Mouse (Mus musculus) C2C12 (cell line): ENCODE data around the gene Fam19a1. TPM values are rescaled to one million over a fixed set of nuclear protein-coding genes. Genes with fewer than 3 reads are reported as not detected.

ENCODE experiments used
- H3K27me3 ChIP-seq: one replicate; pipeline ENCODE4 v1.6.1; 2011; ENCODE audit not compliant: control insufficient read depth, insufficient read depth, insufficient read length
- H3K36me3 ChIP-seq: one replicate; pipeline ENCODE4 v1.6.1; 2011; ENCODE audit not compliant: control insufficient read depth, insufficient read depth
- H3K4me3 ChIP-seq: one replicate; pipeline ENCODE4 v1.5.1; 2011; ENCODE audit warnings: mild to moderate bottlenecking, control low read depth; ENCODE audit not compliant: poor library complexity, insufficient read depth, severe bottlenecking
- H3K79me2 ChIP-seq: one replicate; pipeline ENCODE4 v1.6.1; 2011; ENCODE audit not compliant: control insufficient read depth, insufficient read depth
- H3K79me3 ChIP-seq: one replicate; pipeline ENCODE4 v1.6.1; 2011; ENCODE audit warnings: low read depth, control low read depth
- H3ac ChIP-seq: one replicate; pipeline ENCODE3; 2011; ENCODE audit warnings: low read depth; ENCODE audit not compliant: control insufficient read depth, insufficient read length
- CEBPB ChIP-seq: IDR thresholded peaks from one replicate; pipeline ENCODE4 v1.6.1; 2011; ENCODE audit warnings: low read depth, mild to moderate bottlenecking, control low read depth, moderate library complexity
- CTCF ChIP-seq: IDR thresholded peaks from one replicate; pipeline ENCODE4 v1.5.1; 2011; ENCODE audit not compliant: control insufficient read depth, insufficient read depth, insufficient read length
- FOSL1 ChIP-seq: IDR thresholded peaks from one replicate; pipeline ENCODE4 v1.8.0; 2011; ENCODE audit warnings: mild to moderate bottlenecking, low read length; ENCODE audit not compliant: poor library complexity, insufficient read depth, severe bottlenecking
- MAX ChIP-seq: IDR thresholded peaks from one replicate; pipeline ENCODE4 v1.6.1; 2011; ENCODE audit warnings: mild to moderate bottlenecking, control low read depth
- MYOD1 ChIP-seq: IDR thresholded peaks from one replicate; pipeline ENCODE4 v1.6.1; 2011; ENCODE audit warnings: low read depth; ENCODE audit not compliant: control insufficient read depth, insufficient read length
- MYOG ChIP-seq: IDR thresholded peaks from one replicate; pipeline ENCODE4 v1.6.1; 2011; ENCODE audit not compliant: control insufficient read depth, insufficient read length; ENCODE audit errors: extremely low read depth
- USF1 ChIP-seq: IDR thresholded peaks from one replicate; pipeline ENCODE4 v1.6.1; 2011; ENCODE audit warnings: low read depth, mild to moderate bottlenecking, control low read depth, moderate library complexity
- polyA plus RNA-seq: library from polyadenylated mRNA; unstranded; fragments of >200 nt; fragmentation: generic; extraction: Trizol; gene quantifications from one replicate; pipeline ENCODE4 v1.2.1, GENCODE M21; 2012; ENCODE audit warnings: missing spikeins

Fam19a1 gene
- polyA plus RNA-seq, 1 experiment, result 0.05 TPM

DNA sequence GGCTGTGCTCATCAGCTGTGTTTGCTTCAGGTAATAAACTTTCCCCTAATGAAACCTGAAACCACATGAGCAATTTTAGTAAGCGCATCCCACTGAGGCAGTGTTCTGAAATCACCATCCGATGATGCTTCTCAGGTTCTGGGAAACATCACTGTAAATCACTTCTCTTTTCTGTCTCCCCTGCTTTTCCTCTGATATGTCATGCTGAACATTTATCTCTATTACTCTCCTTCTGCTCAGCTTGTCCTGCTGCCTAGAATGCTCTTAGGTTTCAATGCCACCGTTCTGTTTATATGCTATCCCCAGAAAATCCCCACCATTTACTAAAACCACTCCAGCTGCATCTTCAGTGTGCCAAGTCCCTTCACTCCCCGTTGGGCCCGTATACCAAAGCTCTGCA is 386.5 kb downstream of the Fam19a1 start:
- Histone ChIP-seq H3K27me3 (no peaks in the 10 kb centered on the region), H3K36me3 (no peaks in the 10 kb centered on the region), H3ac (no peak overlapping the region), H3K79me3 (no peaks in the 10 kb centered on the region), H3K79me2 (no peaks in the 10 kb centered on the region), H3K4me3 (no peak overlapping the region)
- no peak for TF ChIP-seq FOSL1
- TF ChIP-seq MYOG, result no peak
- TF ChIP-seq MAX, result no peak
- no peak for TF ChIP-seq CTCF
- TF ChIP-seq USF1, result no peak
- no peak for TF ChIP-seq MYOD1
- no peak for TF ChIP-seq CEBPB

DNA sequence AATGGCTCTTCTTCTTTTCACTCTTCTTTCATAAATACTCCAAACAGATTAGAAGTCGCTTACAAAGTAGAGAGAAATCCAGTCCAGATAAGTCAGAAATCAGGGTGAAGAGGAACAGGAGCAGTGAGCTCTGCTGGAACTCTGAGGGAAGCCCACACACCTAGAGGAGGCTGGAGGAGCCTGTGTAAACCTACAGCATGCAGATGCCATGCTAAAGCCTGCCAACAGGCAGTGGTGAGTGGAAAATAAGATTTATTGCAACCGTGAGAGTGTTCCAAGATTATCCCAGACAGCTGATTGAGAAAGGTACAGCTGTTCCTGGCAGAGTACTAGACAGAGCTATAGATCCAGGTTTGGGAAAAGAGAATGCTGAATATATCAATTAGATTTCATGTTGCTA is 428.6 kb downstream of the Fam19a1 start:
- H3K79me2 ChIP-seq, result no peaks in the 10 kb centered on the region
- no peak overlapping the region for H3K4me3 ChIP-seq
- H3ac ChIP-seq, result no peak overlapping the region
- no peaks in the 10 kb centered on the region for H3K36me3 ChIP-seq
- no peaks in the 10 kb centered on the region for H3K27me3 ChIP-seq
- TF ChIP-seq CTCF (no peak), USF1 (no peak), FOSL1 (no peak), MAX (no peak), CEBPB (no peak)
- no peaks in the 10 kb centered on the region for H3K79me3 ChIP-seq

DNA sequence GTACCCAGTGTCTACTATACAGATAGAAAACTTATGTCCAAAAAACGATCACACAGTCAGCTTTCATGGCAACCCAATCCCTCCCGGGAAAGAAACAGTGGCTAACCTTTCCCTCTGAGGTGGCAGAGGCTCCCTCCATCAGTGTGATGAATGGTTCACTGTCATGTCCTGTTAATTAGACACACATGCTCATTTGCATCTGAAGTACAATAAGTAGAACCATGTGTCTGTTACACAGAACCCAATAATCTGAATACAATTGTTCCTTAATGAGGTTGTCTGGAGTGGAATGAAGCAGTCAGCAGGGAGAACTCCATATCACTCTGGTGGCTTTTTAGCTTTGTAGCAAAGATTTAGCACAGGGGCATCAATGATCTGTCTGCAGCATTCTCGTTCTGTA is 431.9 kb downstream of the Fam19a1 start:
- TF ChIP-seq CTCF (no peak), USF1 (no peak), CEBPB (no peak), MAX (no peak), FOSL1 (no peak), MYOG (no peak), MYOD1 (no peak)

DNA sequence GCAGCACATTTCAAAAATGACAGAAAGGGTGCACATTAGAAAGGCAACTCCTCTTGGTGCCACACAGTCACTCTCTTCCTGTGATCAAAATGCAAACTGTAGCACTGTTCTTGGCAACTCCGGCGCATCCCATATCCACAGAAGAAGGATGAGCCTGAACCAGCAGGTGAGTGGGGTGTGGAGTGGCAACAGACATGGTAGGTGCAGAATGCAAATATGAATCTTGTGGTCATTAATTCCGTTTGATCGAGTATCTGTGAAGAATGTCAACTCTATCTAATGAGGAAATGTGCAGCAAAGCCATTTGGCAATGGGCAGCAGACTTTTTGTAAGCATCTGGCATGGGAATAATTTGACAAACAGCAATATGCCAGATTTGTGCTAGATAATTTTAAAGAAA is 437.5 kb downstream of the Fam19a1 start:
- H3K4me3 ChIP-seq, result no peak overlapping the region
- H3ac ChIP-seq, result no peak overlapping the region
- no peaks in the 10 kb centered on the region for H3K79me2 ChIP-seq
- H3K36me3 ChIP-seq, result no peaks in the 10 kb centered on the region
- no peaks in the 10 kb centered on the region for H3K27me3 ChIP-seq
- H3K79me3 ChIP-seq, result no peaks in the 10 kb centered on the region
- TF ChIP-seq MYOG (no peak), CEBPB (no peak), FOSL1 (no peak), MAX (no peak), MYOD1 (no peak), USF1 (no peak), CTCF (no peak)

More for the DNA sequence above, 431.9 kb downstream of the Fam19a1 start:
- no peaks in the 10 kb centered on the region for H3K36me3 ChIP-seq
- H3K27me3 ChIP-seq, result no peaks in the 10 kb centered on the region
- H3K4me3 ChIP-seq, result no peak overlapping the region
- no peak overlapping the region for H3ac ChIP-seq
- no peaks in the 10 kb centered on the region for H3K79me2 ChIP-seq
- no peaks in the 10 kb centered on the region for H3K79me3 ChIP-seq

GRCm38 (mm10) chr6:96578649-96579048 is 465.7 kb downstream of the Fam19a1 start:
- H3K27me3 ChIP-seq, result no peaks in the 10 kb centered on the region

GRCm38 (mm10) chr6:96580726-96581125 is 467.8 kb downstream of the Fam19a1 start:
- Histone ChIP-seq H3ac (no peak overlapping the region), H3K27me3 (no peaks in the 10 kb centered on the region), H3K79me3 (no peaks in the 10 kb centered on the region), H3K36me3 (no peaks in the 10 kb centered on the region), H3K79me2 (no peaks in the 10 kb centered on the region), H3K4me3 (no peak overlapping the region)
- TF ChIP-seq MYOD1, result no peak
- no peak for TF ChIP-seq CEBPB
- no peak for TF ChIP-seq MAX
- no peak for TF ChIP-seq FOSL1
- TF ChIP-seq MYOG, result no peak
- TF ChIP-seq CTCF, result no peak
- no peak for TF ChIP-seq USF1

More at GRCm38 (mm10) chr6:96578649-96579048, 465.7 kb downstream of the Fam19a1 start:
- H3K36me3 ChIP-seq, result no peaks in the 10 kb centered on the region
- no peak overlapping the region for H3K4me3 ChIP-seq
- no peaks in the 10 kb centered on the region for H3K79me2 ChIP-seq
- no peaks in the 10 kb centered on the region for H3K79me3 ChIP-seq
- TF ChIP-seq CEBPB (no peak), FOSL1 (no peak), USF1 (no peak), MYOG (no peak), MYOD1 (no peak), CTCF (no peak), MAX (no peak)
- no peak overlapping the region for H3ac ChIP-seq
